Mouse (Mus musculus): ENCODE results near the gene Dcst1. TPM values are rescaled to one million over a fixed set of nuclear protein-coding genes. Genes with fewer than 3 reads are reported as not detected.

Dcst1 gene
- polyA plus RNA-seq, 1 experiment from 2014 or later = 0.34 TPM

- no peak overlapping the region for H3K9ac ChIP-seq (ENCODE audit: low read length)
- no peak overlapping the region for H3K27ac ChIP-seq (ENCODE audit: low read depth)
- 72% methylated on average over 12 of the region's 12 CpGs for WGBS
- H3K9me3 ChIP-seq (ENCODE audit: control insufficient read depth, low read length) = no peaks in the 10 kb centered on the region
- peaks cover 23% of the 10 kb centered on the region for H3K4me1 ChIP-seq (replicated peaks; ENCODE audit: control insufficient read depth, insufficient read depth, low read length)
- peaks cover 7% of the 10 kb centered on the region for H3K36me3 ChIP-seq (ENCODE audit: control insufficient read depth, insufficient read depth, low read length)
- H3K4me3 ChIP-seq (ENCODE audit: low read depth, low read length) = no peak overlapping the region
- DNase-seq (ENCODE audit: low spot score) = no peak
- no peak for ATAC-seq (replicated peaks; ENCODE audit: low FRiP score, low TSS enrichment, low read depth)
- no peaks in the 10 kb centered on the region for H3K27me3 ChIP-seq (replicated peaks; ENCODE audit: control insufficient read depth, insufficient read depth, low read length)
- no peak overlapping the region; the same call in 1 of the 2 replicates for H3K4me2 ChIP-seq (ENCODE audit: low read length)
Measured at GRCm38 (mm10) chr3:89384331-89385076, 19.5 kb upstream of the Dcst1 start.

- Histone ChIP-seq H3K4me2 (ENCODE audit: low read length) (no peak overlapping the region), H3K27ac (ENCODE audit: low read depth) (no peak overlapping the region)
Measured at GRCm38 (mm10) chr3:89383651-89384255, 18.7 kb upstream of the Dcst1 start.

GRCm38 (mm10) chr3:89382950-89383349, 17.9 kb upstream of the Dcst1 start:
- Histone ChIP-seq H3K36me3 (ENCODE audit: control insufficient read depth, insufficient read depth, low read length) (peaks cover 7% of the 10 kb centered on the region), H3K9ac (ENCODE audit: low read length) (no peak overlapping the region), H3K4me1 (replicated peaks; ENCODE audit: control insufficient read depth, insufficient read depth, low read length) (peaks cover 32% of the 10 kb centered on the region), H3K4me3 (ENCODE audit: low read depth, low read length) (no peak overlapping the region), H3K4me2 (ENCODE audit: low read length) (no peak overlapping the region), H3K27me3 (replicated peaks; ENCODE audit: control insufficient read depth, insufficient read depth, low read length) (no peaks in the 10 kb centered on the region), H3K27ac (ENCODE audit: low read depth) (no peak overlapping the region), H3K9me3 (ENCODE audit: control insufficient read depth, low read length) (no peaks in the 10 kb centered on the region)
- DNase-seq (ENCODE audit: low spot score) (no peak), ATAC-seq (replicated peaks; ENCODE audit: low FRiP score, low TSS enrichment, low read depth) (no peak)
- 77% methylated on average over 5 of the region's 5 CpGs for WGBS

More at GRCm38 (mm10) chr3:89383651-89384255, 18.7 kb upstream of the Dcst1 start:
- DNase-seq (ENCODE audit: low spot score) (no peak), ATAC-seq (replicated peaks; ENCODE audit: low FRiP score, low TSS enrichment, low read depth) (no peak)
- H3K27me3 ChIP-seq (replicated peaks; ENCODE audit: control insufficient read depth, insufficient read depth, low read length) = no peaks in the 10 kb centered on the region
- WGBS = 87% methylated on average over 5 of the region's 5 CpGs
- no peaks in the 10 kb centered on the region for H3K9me3 ChIP-seq (ENCODE audit: control insufficient read depth, low read length)
- peaks cover 27% of the 10 kb centered on the region; the same call in 1 of the 2 replicates for H3K4me1 ChIP-seq (replicated peaks; ENCODE audit: control insufficient read depth, insufficient read depth, low read length)
- H3K4me3 ChIP-seq (ENCODE audit: low read depth, low read length) = no peak overlapping the region
- H3K9ac ChIP-seq (ENCODE audit: low read length) = no peak overlapping the region
- H3K36me3 ChIP-seq (ENCODE audit: control insufficient read depth, insufficient read depth, low read length) = peaks cover 7% of the 10 kb centered on the region

- Histone ChIP-seq H3K27me3 (replicated peaks; ENCODE audit: control insufficient read depth, insufficient read depth, low read length) (no peaks in the 10 kb centered on the region), H3K9me3 (ENCODE audit: control insufficient read depth, low read length) (no peaks in the 10 kb centered on the region), H3K4me2 (ENCODE audit: low read length) (no peak overlapping the region), H3K4me1 (replicated peaks; ENCODE audit: control insufficient read depth, insufficient read depth, low read length) (peaks cover 32% of the 10 kb centered on the region), H3K27ac (ENCODE audit: low read depth) (no peak overlapping the region), H3K9ac (ENCODE audit: low read length) (no peak overlapping the region), H3K36me3 (ENCODE audit: control insufficient read depth, insufficient read depth, low read length) (peaks cover 7% of the 10 kb centered on the region), H3K4me3 (ENCODE audit: low read depth, low read length) (no peak overlapping the region)
- ATAC-seq (replicated peaks; ENCODE audit: low FRiP score, low TSS enrichment, low read depth) (no peak), DNase-seq (ENCODE audit: low spot score) (no peak)
- WGBS = 84% methylated on average over 9 of the region's 9 CpGs
Measured at GRCm38 (mm10) chr3:89382033-89382882, 17.2 kb upstream of the Dcst1 start.

- DNase-seq (ENCODE audit: low spot score) = no peak
Measured at GRCm38 (mm10) chr3:89381233-89381632, 16.2 kb upstream of the Dcst1 start.

GRCm38 (mm10) chr3:89380711-89381110, 15.7 kb upstream of the Dcst1 start:
- Histone ChIP-seq H3K36me3 (ENCODE audit: control insufficient read depth, insufficient read depth, low read length) (peaks cover 7% of the 10 kb centered on the region), H3K4me2 (ENCODE audit: low read length) (no peak overlapping the region), H3K9ac (ENCODE audit: low read length) (no peak overlapping the region), H3K27ac (ENCODE audit: low read depth) (no peak overlapping the region), H3K9me3 (ENCODE audit: control insufficient read depth, low read length) (no peaks in the 10 kb centered on the region), H3K4me1 (replicated peaks; ENCODE audit: control insufficient read depth, insufficient read depth, low read length) (peaks cover 22% of the 10 kb centered on the region), H3K27me3 (replicated peaks; ENCODE audit: control insufficient read depth, insufficient read depth, low read length) (no peaks in the 10 kb centered on the region), H3K4me3 (ENCODE audit: low read depth, low read length) (no peak overlapping the region)
- DNase-seq (ENCODE audit: low spot score) (no peak), ATAC-seq (replicated peaks; ENCODE audit: low FRiP score, low TSS enrichment, low read depth) (no peak)
- WGBS = 93% methylated on average over 18 of the region's 18 CpGs

More at GRCm38 (mm10) chr3:89381233-89381632, 16.2 kb upstream of the Dcst1 start:
- Histone ChIP-seq H3K27ac (ENCODE audit: low read depth) (no peak overlapping the region), H3K4me2 (ENCODE audit: low read length) (no peak overlapping the region), H3K9me3 (ENCODE audit: control insufficient read depth, low read length) (no peaks in the 10 kb centered on the region), H3K4me3 (ENCODE audit: low read depth, low read length) (no peak overlapping the region), H3K27me3 (replicated peaks; ENCODE audit: control insufficient read depth, insufficient read depth, low read length) (no peaks in the 10 kb centered on the region), H3K9ac (ENCODE audit: low read length) (no peak overlapping the region), H3K36me3 (ENCODE audit: control insufficient read depth, insufficient read depth, low read length) (peaks cover 7% of the 10 kb centered on the region), H3K4me1 (replicated peaks; ENCODE audit: control insufficient read depth, insufficient read depth, low read length) (peaks cover 23% of the 10 kb centered on the region)
- no peak for ATAC-seq (replicated peaks; ENCODE audit: low FRiP score, low TSS enrichment, low read depth)
- WGBS = 76% methylated on average over 11 of the region's 11 CpGs

- Histone ChIP-seq H3K4me2 (ENCODE audit: low read length) (no peak overlapping the region), H3K36me3 (ENCODE audit: control insufficient read depth, insufficient read depth, low read length) (peaks cover 7% of the 10 kb centered on the region), H3K9ac (ENCODE audit: low read length) (no peak overlapping the region), H3K27ac (ENCODE audit: low read depth) (no peak overlapping the region), H3K4me3 (ENCODE audit: low read depth, low read length) (no peak overlapping the region), H3K4me1 (replicated peaks; ENCODE audit: control insufficient read depth, insufficient read depth, low read length) (peaks cover 18% of the 10 kb centered on the region), H3K9me3 (ENCODE audit: control insufficient read depth, low read length) (no peaks in the 10 kb centered on the region), H3K27me3 (replicated peaks; ENCODE audit: control insufficient read depth, insufficient read depth, low read length) (no peaks in the 10 kb centered on the region)
- DNase-seq (ENCODE audit: low spot score) = no peak
- 94% methylated on average over 14 of the region's 14 CpGs for WGBS
- no peak for ATAC-seq (replicated peaks; ENCODE audit: low FRiP score, low TSS enrichment, low read depth)
Measured at GRCm38 (mm10) chr3:89380291-89380690, 15.2 kb upstream of the Dcst1 start.

GRCm38 (mm10) chr3:89379388-89380131, 14.5 kb upstream of the Dcst1 start:
- 91% methylated on average over 31 of the region's 31 CpGs for WGBS

More at GRCm38 (mm10) chr3:89379388-89380131, 14.5 kb upstream of the Dcst1 start:
- no peak overlapping the region for H3K9ac ChIP-seq (ENCODE audit: low read length)
- peaks cover 11% of the 10 kb centered on the region for H3K4me1 ChIP-seq (replicated peaks; ENCODE audit: control insufficient read depth, insufficient read depth, low read length)
- no peak overlapping the region for H3K4me3 ChIP-seq (ENCODE audit: low read depth, low read length)
- ATAC-seq (replicated peaks; ENCODE audit: low FRiP score, low TSS enrichment, low read depth) = no peak
- no peak overlapping the region for H3K27ac ChIP-seq (ENCODE audit: low read depth)
- H3K27me3 ChIP-seq (replicated peaks; ENCODE audit: control insufficient read depth, insufficient read depth, low read length) = no peaks in the 10 kb centered on the region
- H3K4me2 ChIP-seq (ENCODE audit: low read length) = no peak overlapping the region; the same call in 1 of the 2 replicates
- DNase-seq (ENCODE audit: low spot score) = no peak
- H3K36me3 ChIP-seq (ENCODE audit: control insufficient read depth, insufficient read depth, low read length) = peaks cover 7% of the 10 kb centered on the region
- H3K9me3 ChIP-seq (ENCODE audit: control insufficient read depth, low read length) = no peaks in the 10 kb centered on the region

Data from intestine, embryonic 14.5 days (tissue).